Mouse (Mus musculus) monocyte, adult 5-6 weeks (primary cell): Measurements from ENCODE around the gene Arhgap18. TPM values are rescaled to one million over a fixed set of nuclear protein-coding genes. Genes with fewer than 3 reads are reported as not detected.

Source experiments
- ATAC-seq: fragments of 153-309, 156-312 bp; replicated peaks from 2 replicates; pipeline ENCODE4 v1.8.0; 2017; ENCODE audit warnings: mild to moderate bottlenecking; ENCODE audit not compliant: low TSS enrichment, insufficient number of reproducible peaks, severe bottlenecking, poor library complexity, low FRiP score
- total RNA-seq: library from RNA; stranded (forward); fragments of 200-1000, 200-491, 200-594 nt; gene quantifications from 3 replicates; pipeline ENCODE4 v1.2.3, GENCODE M21; 2017

Arhgap18 gene
- total RNA-seq, 1 experiment from 2014 or later: 39.9 TPM

DNA sequence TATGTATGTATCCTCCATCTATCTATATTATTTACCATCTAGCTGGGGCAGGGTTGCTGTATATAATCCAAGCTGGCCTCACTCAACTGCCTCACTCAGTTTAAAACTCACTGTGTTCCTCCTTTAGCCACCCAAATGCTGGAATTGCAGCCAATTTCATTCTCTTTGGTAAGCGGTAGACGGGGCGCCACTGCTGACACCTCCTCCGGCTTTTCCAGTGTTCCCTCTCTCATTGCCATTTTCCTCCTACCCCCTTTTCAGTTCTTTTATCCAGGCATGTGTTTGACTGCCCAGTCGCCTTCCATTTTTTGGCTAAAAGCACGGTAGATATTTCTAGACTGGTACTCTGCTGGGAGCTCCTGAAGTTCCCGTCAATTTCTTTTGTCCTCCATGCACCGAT, 62.4 kb downstream of the Arhgap18 start:
- no peak for ATAC-seq

DNA sequence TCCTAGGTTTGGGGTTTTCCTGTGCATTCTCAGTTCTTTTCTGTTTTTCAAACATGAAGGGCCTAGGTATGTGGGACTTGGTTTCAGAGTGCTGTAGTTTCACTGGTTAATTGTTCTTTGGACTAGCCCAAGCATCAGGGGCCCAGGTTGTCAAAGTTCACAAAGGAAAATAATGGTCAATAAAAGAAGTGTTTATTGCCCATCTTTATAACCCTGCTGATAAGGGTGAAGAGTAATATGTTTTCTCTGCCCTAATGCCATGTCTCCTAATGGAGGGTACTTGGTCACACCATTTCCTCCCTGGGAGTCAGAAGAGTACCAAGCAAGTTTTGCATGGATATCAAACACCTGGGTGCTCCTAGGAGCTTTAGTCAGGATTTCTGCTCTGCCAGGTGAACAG, 67.1 kb downstream of the Arhgap18 start:
- ATAC-seq: no peak

GRCm38 (mm10) chr10:26820936-26821335, 67.7 kb downstream of the Arhgap18 start:
- ATAC-seq: no peak

DNA sequence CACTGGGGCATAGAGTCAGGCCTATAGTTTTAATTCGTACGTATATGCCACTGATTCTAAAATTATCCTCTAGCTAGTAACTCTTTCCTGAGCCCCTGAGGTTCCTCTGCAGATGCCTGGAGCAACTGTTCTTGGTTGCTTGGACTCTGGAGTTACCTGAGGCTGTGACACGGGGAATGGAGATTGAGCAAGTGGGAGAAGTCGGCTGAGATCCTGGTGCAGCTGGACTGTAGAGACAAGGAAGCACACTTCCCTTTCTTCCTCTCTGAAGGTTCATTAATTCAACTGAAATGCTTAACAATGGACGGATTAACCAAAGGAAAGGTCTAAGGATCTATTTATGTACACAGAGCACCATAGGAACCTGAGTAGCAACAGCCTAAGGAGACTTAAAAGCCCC, 70.8 kb downstream of the Arhgap18 start:
- no peak for ATAC-seq

DNA sequence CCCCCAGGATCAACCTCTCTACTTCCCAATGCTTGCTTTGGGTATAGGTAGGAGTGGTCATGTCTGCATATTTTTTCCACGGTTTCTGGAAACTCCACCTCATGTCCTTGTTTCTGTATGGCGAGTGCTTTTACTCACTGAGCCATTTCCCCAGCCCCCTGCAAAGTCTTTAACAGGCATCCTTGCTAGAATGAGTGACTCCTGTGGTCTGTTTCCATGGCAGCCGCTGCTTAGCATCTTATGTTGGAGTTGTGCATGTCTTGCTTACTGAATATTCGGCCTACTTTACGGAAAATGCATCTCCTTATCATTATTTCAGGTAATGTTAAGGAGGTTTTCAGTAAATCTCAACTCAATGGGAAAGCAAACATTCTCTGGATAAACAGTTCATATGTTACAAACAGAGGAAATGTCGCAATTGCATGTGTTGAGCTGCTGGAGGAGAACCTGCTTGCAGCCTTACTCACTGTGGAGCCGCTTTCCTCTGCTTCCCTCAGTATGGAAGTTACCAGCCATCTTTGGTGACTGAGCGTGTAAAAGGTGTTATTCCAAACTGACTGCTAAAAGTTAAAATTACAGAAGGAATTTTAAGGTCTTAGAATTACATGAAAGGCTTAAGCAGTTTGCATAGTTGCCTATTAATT, 72.1 kb downstream of the Arhgap18 start:
- ATAC-seq: no peak

- no peak for ATAC-seq
Measured at GRCm38 (mm10) chr10:26827315-26827714, 74.1 kb downstream of the Arhgap18 start.

DNA sequence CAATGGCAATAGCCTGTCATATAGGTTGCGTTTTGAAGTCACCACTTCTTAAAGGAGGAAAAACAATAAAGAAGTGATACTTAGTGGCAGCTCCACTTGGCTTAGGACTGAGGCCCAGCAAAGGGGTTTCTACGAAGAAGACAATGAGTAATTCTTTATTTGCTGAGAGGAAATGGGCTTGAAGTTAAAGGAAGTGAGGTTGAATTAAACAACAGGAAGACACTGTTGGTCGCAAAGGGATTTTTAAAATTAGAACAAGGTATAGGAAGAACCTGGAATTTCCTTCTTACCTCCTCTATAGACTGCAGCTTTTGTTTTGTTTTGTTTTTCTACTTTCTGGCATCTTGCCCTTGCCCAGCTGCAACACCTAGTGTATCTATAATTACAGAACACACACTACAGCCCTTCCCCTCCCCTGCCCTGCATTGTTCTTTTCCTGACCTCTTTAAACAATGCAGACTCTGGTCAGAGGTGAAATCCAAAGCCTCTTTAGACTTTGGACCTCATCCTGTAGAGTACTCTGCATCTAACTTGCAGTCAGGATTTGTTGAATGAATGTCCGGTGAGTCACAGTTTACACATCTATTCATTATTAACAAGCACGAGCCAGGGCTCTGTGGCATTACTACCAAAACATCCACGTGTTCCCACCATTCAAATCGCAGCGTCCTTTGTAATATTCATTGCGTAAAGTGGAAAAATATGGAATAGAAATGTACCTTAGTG, 75.4 kb downstream of the Arhgap18 start:
- peak; percentile 56; the same call in 1 of the 2 replicates for ATAC-seq

GRCm38 (mm10) chr10:26832068-26832467, 78.8 kb downstream of the Arhgap18 start:
- no peak for ATAC-seq

GRCm38 (mm10) chr10:26832669-26833249, 79.5 kb downstream of the Arhgap18 start:
- no peak for ATAC-seq

- no peak for ATAC-seq
Measured at GRCm38 (mm10) chr10:26833393-26833792, 80.2 kb downstream of the Arhgap18 start.

- ATAC-seq: no peak
Measured at GRCm38 (mm10) chr10:26849311-26849710, 96.1 kb downstream of the Arhgap18 start.

DNA sequence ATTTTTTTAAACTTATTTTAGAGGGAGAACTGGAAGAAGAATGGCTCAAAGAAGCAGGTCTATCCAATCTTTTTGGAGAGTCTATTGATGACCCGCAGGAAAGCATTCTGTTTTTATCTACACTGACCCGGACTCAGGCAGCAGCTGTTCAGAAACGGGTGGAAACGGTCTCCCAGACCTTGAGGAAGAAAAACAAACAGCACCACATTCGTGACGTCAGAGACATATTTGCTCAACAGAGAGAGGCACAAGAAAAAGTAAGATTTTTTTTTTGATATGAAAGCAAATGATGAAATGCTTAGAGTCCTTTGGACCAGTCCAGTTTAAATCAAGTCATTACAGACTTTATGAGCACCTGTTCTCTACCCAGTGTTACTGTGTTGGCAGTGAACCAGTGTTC, 96.6 kb downstream of the Arhgap18 start:
- no peak for ATAC-seq

DNA sequence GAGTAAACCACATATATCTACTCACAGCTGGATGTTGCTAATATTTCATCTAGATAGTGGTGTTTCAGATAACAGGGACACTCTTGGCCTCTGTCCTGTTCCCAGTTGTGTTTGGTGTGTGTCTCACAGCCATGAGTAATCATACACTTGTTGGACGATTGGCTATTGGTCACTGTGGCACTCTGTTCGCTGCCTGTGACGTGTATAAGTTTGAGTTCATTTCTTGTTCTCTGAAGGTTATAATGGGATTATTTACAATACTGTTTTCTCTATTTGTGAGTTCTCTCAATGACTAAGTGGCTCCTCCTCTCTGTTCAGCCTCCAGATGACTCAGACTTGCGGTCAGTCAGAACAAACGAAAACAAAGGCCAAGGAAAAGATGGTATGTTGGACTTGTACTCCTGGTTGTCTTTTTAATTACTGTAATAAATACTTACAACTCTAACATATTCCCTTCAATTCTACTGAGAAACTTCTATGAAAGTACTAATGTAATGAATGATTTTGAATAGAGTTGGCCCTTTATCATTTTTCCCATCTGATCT, 101.4 kb downstream of the Arhgap18 start:
- ATAC-seq: no peak

DNA sequence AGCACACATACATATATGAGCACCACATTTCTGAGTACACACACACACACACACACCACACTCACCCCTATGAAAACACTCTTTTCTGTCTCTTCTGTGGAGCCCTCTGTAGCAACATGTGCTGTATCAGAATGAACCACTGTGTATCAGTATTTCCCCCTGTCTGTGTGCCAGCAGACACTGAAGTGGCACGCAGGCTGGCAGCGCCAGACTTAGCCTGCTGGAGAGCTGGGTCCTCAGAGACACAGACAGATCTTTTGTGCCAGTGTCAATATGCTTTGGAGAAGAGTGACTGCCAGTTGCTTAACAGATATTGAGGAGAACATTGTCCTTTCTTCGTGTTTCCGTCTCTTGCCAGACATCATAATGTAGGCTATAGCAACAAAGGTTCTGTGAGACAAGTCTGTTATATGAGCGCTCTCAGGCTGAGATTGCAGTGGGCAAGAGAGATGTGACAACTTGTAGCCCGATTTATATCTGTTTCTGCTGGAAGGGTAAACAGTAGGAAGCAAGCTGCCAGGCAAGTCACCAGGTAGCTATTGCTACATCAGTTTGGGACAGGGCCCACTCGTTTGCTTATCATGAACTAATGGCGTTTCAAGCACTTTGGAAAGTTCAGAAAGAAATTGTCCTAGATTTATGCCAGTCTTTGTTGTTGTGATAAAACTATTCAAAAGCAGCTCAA, 102.8 kb downstream of the Arhgap18 start:
- ATAC-seq: no peak

GRCm38 (mm10) chr10:26857583-26857982, 104.4 kb downstream of the Arhgap18 start:
- no peak for ATAC-seq

GRCm38 (mm10) chr10:26858537-26858936, 105.3 kb downstream of the Arhgap18 start:
- ATAC-seq: no peak

DNA sequence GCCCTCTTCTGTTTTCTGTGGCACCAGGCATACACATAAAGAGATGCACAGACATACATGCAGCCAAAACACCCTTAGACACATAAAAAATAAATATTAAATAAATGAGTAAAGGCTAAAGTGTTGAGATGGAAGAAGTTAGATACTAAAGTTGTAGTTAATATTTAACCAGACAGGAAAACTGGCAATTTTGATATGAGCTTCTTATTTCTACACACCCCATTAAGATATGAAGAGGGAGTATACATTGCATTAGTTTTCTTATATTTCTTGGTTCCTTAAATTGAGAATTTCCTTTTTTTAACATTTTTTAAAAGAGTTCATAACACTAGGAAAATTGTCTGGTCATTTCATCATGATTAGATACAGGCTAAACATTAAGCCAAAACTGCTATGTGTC, 108.0 kb downstream of the Arhgap18 start:
- ATAC-seq: no peak

- no peak for ATAC-seq
Measured at GRCm38 (mm10) chr10:26862207-26862606, 109.0 kb downstream of the Arhgap18 start.

DNA sequence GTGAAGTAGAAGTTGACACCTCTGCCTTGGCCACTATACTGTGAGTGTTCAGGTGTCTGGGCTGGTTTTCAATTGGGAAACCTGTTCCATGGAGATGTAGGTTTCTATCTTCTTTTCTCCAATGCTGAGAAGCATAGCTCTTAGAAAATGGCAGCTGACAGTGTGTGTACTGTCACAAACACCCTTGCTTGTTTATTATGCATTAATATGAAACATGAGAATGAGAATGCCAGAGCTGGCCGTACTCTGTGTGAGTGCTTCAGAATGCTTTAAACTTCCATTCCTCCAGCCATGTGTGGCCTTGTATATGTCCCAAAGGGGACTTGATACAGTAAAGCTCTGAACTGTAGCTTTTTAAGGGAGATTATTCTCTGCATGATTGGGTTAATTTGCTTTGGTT, 110.8 kb downstream of the Arhgap18 start:
- ATAC-seq: no peak
